Mouse (Mus musculus) CH12.LX (cell line): ENCODE measurements around the gene Klhl7.

Source experiments
- CTCF ChIP-seq, 2 experiments: IDR thresholded peaks in 1 of 2; conservative IDR thresholded peaks in 1 of 2; 2 replicates each; pipeline ENCODE4 v1.5.1; 2011 to 2012; ENCODE audit warnings: low read depth in 2 of 2, low read length in 2 of 2, improper control_type of control experiment in 1 of 2, inconsistent platforms in 1 of 2, mild to moderate bottlenecking in 1 of 2, moderate library complexity in 1 of 2
- E2F4 ChIP-seq: IDR thresholded peaks from 2 replicates; pipeline ENCODE4 v1.6.1; 2011; ENCODE audit warnings: low read depth, low read length, improper control_type of control experiment; ENCODE audit not compliant: insufficient replicate concordance
- EP300 ChIP-seq: IDR thresholded peaks from 2 replicates; pipeline ENCODE4 v1.6.1; 2011; ENCODE audit warnings: low read length, improper control_type of control experiment
- ETS1 ChIP-seq: conservative IDR thresholded peaks from 2 replicates; pipeline ENCODE4 v1.6.1; 2012; ENCODE audit warnings: low read depth, mild to moderate bottlenecking, inconsistent platforms, low read length, improper control_type of control experiment, moderate library complexity
- IRF4 ChIP-seq: IDR thresholded peaks from 2 replicates; pipeline ENCODE4 v1.6.1; 2014; ENCODE audit warnings: low read depth, mild to moderate bottlenecking, inconsistent platforms, low read length, improper control_type of control experiment
- MAFK ChIP-seq: IDR thresholded peaks from 2 replicates; pipeline ENCODE4 v1.6.1; 2011; ENCODE audit warnings: low read length, improper control_type of control experiment; ENCODE audit not compliant: insufficient replicate concordance
- ZC3H11A ChIP-seq: IDR thresholded peaks from 2 replicates; pipeline ENCODE4 v1.6.1; 2012; ENCODE audit warnings: low read depth, mild to moderate bottlenecking, inconsistent platforms, low read length, improper control_type of control experiment
- ZKSCAN1 ChIP-seq: IDR thresholded peaks from 2 replicates; pipeline ENCODE4 v1.6.1; 2012; ENCODE audit warnings: low read depth, inconsistent platforms, low read length, improper control_type of control experiment, borderline replicate concordance
- ZNF384 ChIP-seq: IDR thresholded peaks from 2 replicates; pipeline ENCODE4 v1.6.1; 2012; ENCODE audit warnings: low read depth, low read length, improper control_type of control experiment, inconsistent platforms

DNA sequence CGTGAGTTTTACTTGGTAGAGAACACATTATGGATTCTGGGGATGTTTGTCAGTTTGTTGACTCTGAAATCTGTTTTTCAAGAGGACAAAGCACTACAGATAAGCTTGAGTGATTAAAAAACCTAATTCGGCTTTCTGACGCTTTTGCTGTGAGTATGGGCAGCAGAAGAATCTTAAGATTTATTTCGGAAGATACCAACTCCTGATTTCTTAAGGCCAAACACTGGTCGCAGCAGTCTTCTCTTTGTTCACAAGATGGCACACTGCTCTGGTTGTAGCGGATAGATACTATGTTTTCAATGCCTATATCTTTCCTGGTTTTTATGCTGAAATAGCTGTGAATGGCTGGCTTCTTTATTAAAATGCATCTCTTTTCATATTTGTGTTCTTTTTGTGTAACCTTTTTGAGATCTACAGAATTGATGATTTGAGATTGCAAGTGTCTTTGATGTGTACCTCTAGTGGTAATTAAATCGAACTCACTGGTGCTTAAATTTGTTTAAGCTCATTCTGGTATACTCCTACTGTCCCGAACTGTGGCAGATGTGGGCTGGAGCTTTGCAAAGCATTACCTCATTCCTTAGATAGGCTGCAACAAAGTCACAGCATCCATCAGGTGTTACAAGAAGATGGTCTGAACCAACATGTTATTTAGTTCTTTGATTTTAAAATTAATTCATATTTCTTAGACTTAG, 1.2 kb downstream of the Klhl7 start:
- TF ChIP-seq CTCF (conservative IDR thresholded peaks at IDR 0.05 in 1 of 2, IDR thresholded peaks at IDR 0.05 in 1 of 2; ENCODE audit: low read depth in 2 of 2, low read length in 2 of 2) (peak in 1 of 2 experiments; percentile 58; a peak in 2 of 4 replicates), E2F4 (no peak), IRF4 (no peak), ETS1 (no peak), ZC3H11A (no peak), ZNF384 (no peak), EP300 (no peak), MAFK (no peak), ZKSCAN1 (no peak)
